Mouse (Mus musculus) lung, postnatal 0 days (tissue): ENCODE results near the gene Hmox1.

Experiments
- CTCF ChIP-seq: IDR thresholded peaks from 2 replicates; pipeline ENCODE4 v1.5.1; 2016; ENCODE audit warnings: antibody characterized with exemption, mild to moderate bottlenecking
- EP300 ChIP-seq: IDR thresholded peaks from 2 replicates; pipeline ENCODE4 v1.6.1; 2016; ENCODE audit warnings: antibody characterized with exemption, mild to moderate bottlenecking, control low read depth

DNA sequence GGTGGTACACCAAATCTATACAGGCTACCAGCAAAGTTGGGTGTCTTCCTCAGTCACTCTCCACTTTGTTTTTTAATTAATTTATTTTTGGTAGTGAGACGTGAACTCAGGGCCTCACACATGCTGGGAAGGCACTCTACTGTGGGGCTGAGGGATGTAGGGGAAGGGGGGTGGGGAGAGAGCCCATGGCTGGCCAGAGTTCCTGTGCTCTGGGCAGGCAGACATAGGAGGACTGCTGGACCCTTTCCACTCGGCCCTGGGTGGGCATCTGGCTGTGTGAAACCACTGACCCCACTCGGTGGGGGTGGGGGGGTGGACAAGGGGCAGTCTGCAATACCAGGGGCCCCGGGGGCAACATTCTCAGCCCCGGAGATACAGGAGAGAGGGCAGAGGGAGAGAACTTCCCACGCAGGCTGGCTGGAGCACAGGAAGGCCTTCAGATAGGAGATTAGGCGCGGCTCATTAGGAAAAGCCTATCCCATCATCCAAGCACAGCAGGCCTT is 10.0 kb downstream of the Hmox1 start:
- TF ChIP-seq CTCF (no peak), EP300 (no peak)
